Mouse (Mus musculus) lung, embryonic 14.5 days (tissue): ENCODE data around the gene Opalin. TPM values are rescaled to one million over a fixed set of nuclear protein-coding genes. Genes with fewer than 3 reads are reported as not detected.

Source experiments
- ATAC-seq: fragments of 200-750 bp; cut with Nextera tagmentation; 2 replicates; pipeline ENCODE4 v1.8.0; 2017; ENCODE audit warnings: mild to moderate bottlenecking, moderate TSS enrichment, moderate library complexity; ENCODE audit not compliant: insufficient read depth
- DNase-seq: peaks from one replicate; pipeline ENCODE4 v3.0.0-alpha.2; 2015
- H3K27ac ChIP-seq: fragments of 300-500 bp; sonication (generic); 2 replicates; pipeline ENCODE4 v1.5.1; 2014; ENCODE audit warnings: low read depth, mild to moderate bottlenecking, moderate library complexity
- H3K27me3 ChIP-seq: fragments of 300-500 bp; sonication (generic); 2 replicates; pipeline ENCODE4 v1.6.1; 2014; ENCODE audit warnings: low read length, control low read depth; ENCODE audit not compliant: insufficient read depth
- H3K36me3 ChIP-seq: fragments of 300-500 bp; sonication (generic); 2 replicates; pipeline ENCODE4 v1.6.1; 2014; ENCODE audit warnings: control low read depth; ENCODE audit not compliant: insufficient read depth
- H3K4me1 ChIP-seq: fragments of 300-500 bp; sonication (generic); 2 replicates; pipeline ENCODE4 v1.6.1; 2014; ENCODE audit warnings: antibody characterized with exemption, control low read depth; ENCODE audit not compliant: insufficient read depth
- H3K4me2 ChIP-seq: fragments of 300-500 bp; sonication (generic); 2 replicates; pipeline ENCODE4 v1.6.1; 2014; ENCODE audit warnings: mild to moderate bottlenecking
- H3K4me3 ChIP-seq: fragments of 300-500 bp; sonication (generic); 2 replicates; pipeline ENCODE4 v1.5.1; 2014; ENCODE audit warnings: low read depth, low read length
- H3K9ac ChIP-seq: fragments of 300-500 bp; sonication (generic); 2 replicates; pipeline ENCODE4 v1.6.1; 2014
- H3K9me3 ChIP-seq: fragments of 300-500 bp; sonication (generic); 2 replicates; pipeline ENCODE4 v1.6.1; 2016; ENCODE audit warnings: low read depth, low read length, control low read depth
- CTCF ChIP-seq: IDR thresholded peaks from 2 replicates; pipeline ENCODE4 v1.5.1; 2016; ENCODE audit warnings: antibody characterized with exemption, low read depth
- WGBS: fragments of 180-500 bp; shearing (Covaris S2); extraction: QIAGEN DNeasy Blood & Tissue Kit; methylation state at CpG from one replicate; pipeline ENCODE4 v1.1.7; 2014; 5-methylcytosine and 5-hydroxymethylcytosine counted together
- polyA plus RNA-seq: library from polyadenylated mRNA; unstranded; fragments of >200 nt; fragmentation: Nextera tagmentation; extraction: Ambion mirVana; gene quantifications from 2 replicates; pipeline ENCODE4 v1.2.1, GENCODE M21; 2014

The Opalin gene
- polyA plus RNA-seq, 1 experiment from 2014 or later, result not detected

- no peak for ATAC-seq
- 80% methylated on average over 6 of the region's 6 CpGs for WGBS
These were observed 47.7 kb downstream of the Opalin start, which contains the start of gene Dntt for GRCm38 (mm10) chr19:41029219-41029618. TSS of gene Dntt (plus strand) at chr19:41029275.

GRCm38 (mm10) chr19:41027601-41028000 lies 49.3 kb downstream of the Opalin start:
- ATAC-seq, result no peak
- DNase-seq, result no peak

More at GRCm38 (mm10) chr19:41029219-41029618, 47.7 kb downstream of the Opalin start, which contains the start of gene Dntt:
- no peak within 1 kb of the TSS for H3K9ac ChIP-seq
- H3K9me3 ChIP-seq, result no peaks in the 10 kb centered on the region
- no peak within 1 kb of the TSS for H3K4me3 ChIP-seq
- no peak within 1 kb of the TSS for H3K4me2 ChIP-seq
- no peaks in the 10 kb centered on the region for H3K4me1 ChIP-seq
- DNase-seq, result no peak
- H3K27me3 ChIP-seq, result no peaks in the 10 kb centered on the region
- no peak for TF ChIP-seq CTCF
- no peak within 1 kb of the TSS for H3K27ac ChIP-seq
- no peaks in the 10 kb centered on the region for H3K36me3 ChIP-seq

GRCm38 (mm10) chr19:41027024-41027423 lies 49.9 kb downstream of the Opalin start:
- Histone ChIP-seq H3K27ac (no peak overlapping the region), H3K4me2 (no peak overlapping the region), H3K9me3 (no peaks in the 10 kb centered on the region), H3K9ac (no peak overlapping the region), H3K27me3 (no peaks in the 10 kb centered on the region), H3K4me1 (no peaks in the 10 kb centered on the region), H3K4me3 (no peak overlapping the region), H3K36me3 (no peaks in the 10 kb centered on the region)
- ATAC-seq (no peak), DNase-seq (no peak)
- WGBS, result 84% methylated on average over 5 of the region's 5 CpGs
- no peak for TF ChIP-seq CTCF

More at GRCm38 (mm10) chr19:41027601-41028000, 49.3 kb downstream of the Opalin start:
- Histone ChIP-seq H3K27ac (no peak overlapping the region), H3K4me3 (no peak overlapping the region), H3K27me3 (no peaks in the 10 kb centered on the region), H3K36me3 (no peaks in the 10 kb centered on the region), H3K4me1 (no peaks in the 10 kb centered on the region), H3K9me3 (no peaks in the 10 kb centered on the region), H3K4me2 (no peak overlapping the region), H3K9ac (no peak overlapping the region)
- 93% methylated on average over 9 of the region's 9 CpGs for WGBS
- TF ChIP-seq CTCF, result no peak

- H3K27me3 ChIP-seq, result no peaks in the 10 kb centered on the region
- no peak overlapping the region for H3K4me2 ChIP-seq
- DNase-seq, result no peak
- no peak overlapping the region for H3K9ac ChIP-seq
- H3K9me3 ChIP-seq, result no peaks in the 10 kb centered on the region
- no peak for ATAC-seq
- no peaks in the 10 kb centered on the region for H3K4me1 ChIP-seq
- TF ChIP-seq CTCF, result no peak
- 83% methylated on average over 8 of the region's 8 CpGs for WGBS
- no peak overlapping the region for H3K4me3 ChIP-seq
- no peaks in the 10 kb centered on the region for H3K36me3 ChIP-seq
- H3K27ac ChIP-seq, result no peak overlapping the region
These were observed 50.4 kb downstream of the Opalin start for GRCm38 (mm10) chr19:41026551-41026950.

GRCm38 (mm10) chr19:41022244-41022643 lies 54.7 kb downstream of the Opalin start:
- ATAC-seq (no peak), DNase-seq (no peak)
- Histone ChIP-seq H3K9me3 (no peaks in the 10 kb centered on the region), H3K4me1 (no peaks in the 10 kb centered on the region), H3K27ac (no peak overlapping the region), H3K27me3 (no peaks in the 10 kb centered on the region), H3K4me3 (no peak overlapping the region), H3K4me2 (no peak overlapping the region), H3K9ac (no peak overlapping the region), H3K36me3 (no peaks in the 10 kb centered on the region)
- 60% methylated on average over 4 of the region's 4 CpGs for WGBS
- TF ChIP-seq CTCF, result no peak

- no peaks in the 10 kb centered on the region for H3K27me3 ChIP-seq
- H3K27ac ChIP-seq, result no peak overlapping the region
- no peaks in the 10 kb centered on the region for H3K9me3 ChIP-seq
- H3K4me1 ChIP-seq, result no peaks in the 10 kb centered on the region
- H3K9ac ChIP-seq, result no peak overlapping the region
- WGBS, result 51% methylated on average over 3 of the region's 3 CpGs
- DNase-seq, result no peak
- no peak for TF ChIP-seq CTCF
- ATAC-seq, result no peak
- H3K36me3 ChIP-seq, result no peaks in the 10 kb centered on the region
- H3K4me2 ChIP-seq, result no peak overlapping the region
- H3K4me3 ChIP-seq, result no peak overlapping the region
These were observed 56.4 kb downstream of the Opalin start for GRCm38 (mm10) chr19:41020537-41020936.

- Histone ChIP-seq H3K36me3 (no peaks in the 10 kb centered on the region), H3K9me3 (no peaks in the 10 kb centered on the region), H3K4me3 (no peak overlapping the region), H3K4me1 (no peaks in the 10 kb centered on the region), H3K27ac (no peak overlapping the region), H3K27me3 (no peaks in the 10 kb centered on the region), H3K9ac (no peak overlapping the region), H3K4me2 (no peak overlapping the region)
- 69% methylated on average over 5 of the region's 5 CpGs for WGBS
- DNase-seq (no peak), ATAC-seq (no peak)
- TF ChIP-seq CTCF, result no peak
These were observed 57.7 kb downstream of the Opalin start for GRCm38 (mm10) chr19:41019164-41019675.
